ENCODE assay signal across 23 mouse cellular contexts in the genomic region with DNA sequence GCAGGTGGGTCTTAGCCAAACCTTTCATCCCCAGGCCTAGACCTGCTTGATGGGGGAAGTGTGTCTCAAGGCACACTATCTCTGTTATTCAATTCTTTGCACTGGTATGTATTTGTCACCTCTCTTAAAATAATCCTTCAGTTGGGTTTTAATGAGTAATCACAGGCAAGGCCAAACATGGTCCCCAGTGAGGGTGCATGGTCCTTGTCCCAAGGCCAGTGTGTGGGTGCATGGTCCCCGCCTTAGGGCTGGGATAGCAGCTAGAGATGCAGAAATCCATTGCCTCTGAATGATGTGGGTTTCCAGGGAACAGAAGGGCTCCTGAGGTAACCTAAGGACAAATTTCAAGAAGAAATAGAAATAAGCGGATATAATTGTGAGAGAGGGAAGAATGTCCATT. TPM values are rescaled to one million over a fixed set of nuclear protein-coding genes. Genes with fewer than 3 reads are reported as not detected.
A peak's percentile ranks its signal among the peaks of the same experiment; 100 is the strongest.
DNase-seq lines count a peak whose midpoint lies in the region; ATAC-seq lines count a peak whose summit lies in the region.
"Had no signal": no experiment of that assay in that cellular context is flagged by ENCODE, and none has a peak within 500 bp of the region (broad histone marks: within the 10 kb centered on the region; RNA-seq: fewer than 3 reads in every experiment).

No protein-coding gene starts in this region.

- H3K9ac ChIP-seq in liver, embryonic 11.5 days (ENCODE audit: low read depth, low read length), result no peak overlapping the region
- H3K9ac ChIP-seq in liver, embryonic 13.5 days, result peak overlapping the region; percentile 77; the same call in 1 of the 2 replicates
- H3K9ac ChIP-seq: forebrain, embryonic 13.5 days; kidney, embryonic 15.5 days; lung, embryonic 15.5 days had no signal

- no peaks in the 10 kb centered on the region for H3K36me3 ChIP-seq in liver, embryonic 11.5 days (ENCODE audit: control insufficient read depth, insufficient read depth, low read length)
- H3K36me3 ChIP-seq in liver, embryonic 13.5 days, result no peaks in the 10 kb centered on the region
- H3K36me3 ChIP-seq: heart, embryonic 15.5 days; kidney, embryonic 15.5 days; lung, embryonic 15.5 days; midbrain, embryonic 10.5 days had no signal

- no peak for DNase-seq in liver, embryonic 11.5 days (ENCODE audit: low spot score)
- no peak for DNase-seq in liver
- peak; percentile 41 for DNase-seq in adrenal gland, postnatal 10 days
- DNase-seq in liver, embryonic 13.5 days, result no peak
- no peak for DNase-seq in cerebellum, postnatal 25 days
- no peak for DNase-seq in layer of hippocampus, postnatal 10 days (ENCODE audit: low spot score in 2 of 2)
- DNase-seq in thymus, postnatal 25 days, result no peak
- DNase-seq: cerebellum, adult 8-10 months; cerebellum, postnatal 36 days; gastrocnemius, postnatal 14 days; kidney, adult 18-20 months; kidney, postnatal 36 days; left cerebral cortex, postnatal 4 days; right cerebral cortex, postnatal 4 days had no signal

- no peak overlapping the region for H3K4me2 ChIP-seq in liver, embryonic 11.5 days
- peak overlapping the region; percentile 63; the same call in 1 of the 2 replicates for H3K4me2 ChIP-seq in liver, embryonic 13.5 days
- H3K4me2 ChIP-seq: forebrain, embryonic 13.5 days; heart, embryonic 15.5 days; kidney, embryonic 15.5 days; lung, embryonic 15.5 days had no signal

- H3K27me3 ChIP-seq in liver, embryonic 11.5 days (replicated peaks; ENCODE audit: control insufficient read depth, insufficient read depth, low read length), result no peaks in the 10 kb centered on the region
- H3K27me3 ChIP-seq in liver, embryonic 13.5 days, result peaks cover 5% of the 10 kb centered on the region
- H3K27me3 ChIP-seq: forebrain, embryonic 13.5 days; heart, embryonic 15.5 days had no signal

- no peaks in the 10 kb centered on the region for H3K9me3 ChIP-seq in liver, embryonic 11.5 days (ENCODE audit: control insufficient read depth, low read length)
- H3K9me3 ChIP-seq in liver, embryonic 13.5 days (replicated peaks), result no peaks in the 10 kb centered on the region
- H3K9me3 ChIP-seq: forebrain, embryonic 13.5 days; heart, embryonic 15.5 days; kidney, embryonic 15.5 days; lung, embryonic 15.5 days; midbrain, embryonic 10.5 days had no signal

- ATAC-seq in liver, embryonic 11.5 days (replicated peaks; ENCODE audit: low FRiP score), result no peak
- ATAC-seq in liver, embryonic 13.5 days (ENCODE audit: low read depth), result no peak
- ATAC-seq: forebrain, embryonic 13.5 days; hindbrain, embryonic 16.5 days; midbrain, embryonic 16.5 days had no signal

- 90% methylated on average over 2 of the region's 2 CpGs for WGBS in liver, embryonic 11.5 days
- WGBS in liver, embryonic 13.5 days (ENCODE audit: insufficient replicate concordance), result 90% methylated on average over 2 of the region's 2 CpGs

- peaks cover 31% of the 10 kb centered on the region for H3K4me1 ChIP-seq in liver, embryonic 11.5 days (replicated peaks; ENCODE audit: control insufficient read depth, insufficient read depth, low read length)
- peaks cover 61% of the 10 kb centered on the region for H3K4me1 ChIP-seq in liver, embryonic 13.5 days (replicated peaks)
- H3K4me1 ChIP-seq: forebrain, embryonic 13.5 days; kidney, embryonic 15.5 days; lung, embryonic 15.5 days; midbrain, embryonic 10.5 days had no signal

- H3K4me3 ChIP-seq in liver, embryonic 11.5 days (ENCODE audit: low read depth, low read length), result no peak overlapping the region
- no peak overlapping the region for H3K4me3 ChIP-seq in liver, embryonic 13.5 days (replicated peaks)
- H3K4me3 ChIP-seq: forebrain, embryonic 13.5 days; heart, embryonic 15.5 days; kidney, embryonic 15.5 days; layer of hippocampus, adult 2 months; lung, embryonic 15.5 days; midbrain, embryonic 10.5 days had no signal

- H3K27ac ChIP-seq in liver, embryonic 11.5 days (ENCODE audit: low read depth, low read length), result peak overlapping the region; percentile 40; the same call in 1 of the 2 replicates
- H3K27ac ChIP-seq in liver, embryonic 13.5 days, result peak overlapping the region; percentile 98
- H3K27ac ChIP-seq: forebrain, embryonic 13.5 days; heart, embryonic 15.5 days; kidney, embryonic 15.5 days; layer of hippocampus, adult 2 months; lung, embryonic 15.5 days had no signal

RNA-seq across cellular contexts. Expression of a gene that starts 39.9 kb away (rescaled TPM):
- 13.2 and 15.9 TPM in 2 replicates for polyA plus RNA-seq in liver, embryonic 11.5 days (2014; fragmentation: Nextera tagmentation; extraction: Ambion mirVana)
- total RNA-seq in adrenal gland, postnatal 10 days (2021), result 10 to 100 TPM; 33.7 to 39.6 TPM
- 2.9 and 3.7 TPM in 2 replicates for polyA plus RNA-seq in liver, embryonic 13.5 days (2015; fragmentation: Nextera tagmentation; extraction: Ambion mirVana)
- total RNA-seq in layer of hippocampus, postnatal 10 days (2021), result 10 to 100 TPM; 49.8 to 50.5 TPM
- total RNA-seq: granulocyte monocyte progenitor cell, adult 5-6 weeks had no signal
